ENCODE assay signal across 15 mouse cellular contexts in genomic region chr11:101610445-101610844, GRCm38 (mm10). TPM values are rescaled to one million over a fixed set of nuclear protein-coding genes. Genes with fewer than 3 reads are reported as not detected.
DNase-seq lines count a peak whose midpoint lies in the region; ATAC-seq lines count a peak whose summit lies in the region.
"Had no signal": no experiment of that assay in that cellular context is flagged by ENCODE, and none has a peak within 500 bp of the region (broad histone marks: within the 10 kb centered on the region; RNA-seq: fewer than 3 reads in every experiment).

No protein-coding gene starts in this region.

- H3K4me3 ChIP-seq in kidney, embryonic 14.5 days (ENCODE audit: low read length), result no peak overlapping the region
- H3K4me3 ChIP-seq in neural tube, embryonic 15.5 days (replicated peaks), result no peak overlapping the region
- H3K4me3 ChIP-seq: forebrain, embryonic 12.5 days; gastrocnemius, adult 2 months; hindbrain, embryonic 15.5 days; limb, embryonic 13.5 days had no signal

- H3K4me1 ChIP-seq in kidney, embryonic 14.5 days (ENCODE audit: control insufficient read depth, insufficient read depth, low read length), result no peaks in the 10 kb centered on the region
- no peaks in the 10 kb centered on the region for H3K4me1 ChIP-seq in neural tube, embryonic 15.5 days
- H3K4me1 ChIP-seq: hindbrain, embryonic 15.5 days had no signal

- H3K36me3 ChIP-seq in kidney, embryonic 14.5 days (ENCODE audit: control insufficient read depth, insufficient read depth, low read length), result no peaks in the 10 kb centered on the region
- no peaks in the 10 kb centered on the region for H3K36me3 ChIP-seq in neural tube, embryonic 15.5 days
- H3K36me3 ChIP-seq: forebrain, embryonic 12.5 days; hindbrain, embryonic 15.5 days; limb, embryonic 13.5 days had no signal

- DNase-seq in kidney, postnatal 4 days, result no peak
- peak; percentile 36 for DNase-seq in MN1 (ENCODE audit: low spot score)
- no peak for DNase-seq in left cerebral cortex, postnatal 36 days (ENCODE audit: low spot score in 2 of 2)
- no peak for DNase-seq in cerebellum, adult 9-11 months
- DNase-seq: gastrocnemius, adult 2 months; kidney, postnatal 25 days had no signal

- WGBS in kidney, embryonic 14.5 days, result 38% methylated on average over 11 of the region's 11 CpGs
- WGBS in neural tube, embryonic 15.5 days, result 46% methylated on average over 11 of the region's 11 CpGs

- no peak for ATAC-seq in kidney, embryonic 14.5 days (ENCODE audit: low FRiP score, low TSS enrichment)
- ATAC-seq in granulocyte monocyte progenitor cell, adult 5-6 weeks (replicated peaks; ENCODE audit: poor library complexity, severe bottlenecking), result peak; percentile 94
- ATAC-seq in megakaryocyte progenitor cell, adult 5-6 weeks (replicated peaks; ENCODE audit: poor library complexity), result peak; percentile 76
- ATAC-seq in neural tube, embryonic 15.5 days (ENCODE audit: low FRiP score), result no peak

- intact Hi-C loops in left cerebral cortex, postnatal 36 days (cut with DNase I), result no loop called here

- no peaks in the 10 kb centered on the region for H3K27me3 ChIP-seq in kidney, embryonic 14.5 days (ENCODE audit: control insufficient read depth, insufficient read depth, low read length)
- H3K27me3 ChIP-seq in neural tube, embryonic 15.5 days (replicated peaks), result no peaks in the 10 kb centered on the region
- H3K27me3 ChIP-seq: forebrain, embryonic 12.5 days; hindbrain, embryonic 15.5 days; limb, embryonic 13.5 days had no signal

- no peak overlapping the region for H3K9ac ChIP-seq in kidney, embryonic 14.5 days (ENCODE audit: low read depth, low read length)
- H3K9ac ChIP-seq in neural tube, embryonic 15.5 days (replicated peaks), result no peak overlapping the region
- H3K9ac ChIP-seq: forebrain, embryonic 12.5 days; hindbrain, embryonic 15.5 days; limb, embryonic 13.5 days had no signal

- peak overlapping the region; percentile 25; the same call in 1 of the 2 replicates for H3K4me2 ChIP-seq in kidney, embryonic 14.5 days (replicated peaks; ENCODE audit: low read depth, low read length)
- no peak overlapping the region for H3K4me2 ChIP-seq in neural tube, embryonic 15.5 days
- H3K4me2 ChIP-seq: forebrain, embryonic 12.5 days; hindbrain, embryonic 15.5 days; limb, embryonic 13.5 days had no signal

- no peak overlapping the region for H3K27ac ChIP-seq in kidney, embryonic 14.5 days (ENCODE audit: low read depth, low read length)
- H3K27ac ChIP-seq in neural tube, embryonic 15.5 days (replicated peaks), result no peak overlapping the region
- H3K27ac ChIP-seq: forebrain, embryonic 12.5 days; gastrocnemius, adult 2 months; hindbrain, embryonic 15.5 days; limb, embryonic 13.5 days; macrophage had no signal

- H3K9me3 ChIP-seq in kidney, embryonic 14.5 days (ENCODE audit: control insufficient read depth, low read length), result no peaks in the 10 kb centered on the region
- no peaks in the 10 kb centered on the region for H3K9me3 ChIP-seq in neural tube, embryonic 15.5 days (replicated peaks)
- H3K9me3 ChIP-seq: forebrain, embryonic 12.5 days; hindbrain, embryonic 15.5 days; limb, embryonic 13.5 days had no signal

RNA-seq across cellular contexts. Expression of gene Gm11634, which starts 11.4 kb away (rescaled TPM):
- not detected in 2 replicates for polyA plus RNA-seq in kidney, embryonic 14.5 days (2014; fragmentation: Nextera tagmentation; extraction: Ambion mirVana)
- total RNA-seq in granulocyte monocyte progenitor cell, adult 5-6 weeks (2014; fragmentation: Nextera tagmentation), result not detected in 2 replicates
- total RNA-seq in granulocyte monocyte progenitor cell, adult 5-6 weeks (2017), result not detected in 2 replicates
- not detected in 2 replicates for total RNA-seq in megakaryocyte progenitor cell, adult 5-6 weeks (2015)
- not detected in 2 replicates for total RNA-seq in megakaryocyte progenitor cell, adult 5-6 weeks (2017)
- not detected for total RNA-seq in left cerebral cortex, postnatal 36 days (2021)
- polyA plus RNA-seq in neural tube, embryonic 15.5 days (2015; fragmentation: Nextera tagmentation; extraction: Ambion mirVana), result not detected in 2 replicates
- total RNA-seq: gastrocnemius, adult 2 months had no signal
- polyA plus RNA-seq: forebrain, embryonic 12.5 days; hindbrain, embryonic 15.5 days; limb, embryonic 13.5 days; macrophage; small intestine, adult 2 months had no signal

RNA-seq across cellular contexts. Expression of gene Rdm1, which starts 16.6 kb away (rescaled TPM):
- 31.6 and 35.8 TPM in 2 replicates for polyA plus RNA-seq in kidney, embryonic 14.5 days (2014; fragmentation: Nextera tagmentation; extraction: Ambion mirVana)
- 6.4 and 28.8 TPM in 2 replicates for total RNA-seq in granulocyte monocyte progenitor cell, adult 5-6 weeks (2014; fragmentation: Nextera tagmentation)
- total RNA-seq in granulocyte monocyte progenitor cell, adult 5-6 weeks (2017), result 6.2 and 17.0 TPM in 2 replicates
- 9.8 and 12.7 TPM in 2 replicates for total RNA-seq in megakaryocyte progenitor cell, adult 5-6 weeks (2015)
- total RNA-seq in megakaryocyte progenitor cell, adult 5-6 weeks (2017), result 13.2 and 13.7 TPM in 2 replicates
- 1 to 10 TPM; 6.0 to 6.5 TPM for total RNA-seq in left cerebral cortex, postnatal 36 days (2021)
- 14.1 and 19.8 TPM in 2 replicates for polyA plus RNA-seq in neural tube, embryonic 15.5 days (2015; fragmentation: Nextera tagmentation; extraction: Ambion mirVana)

RNA-seq across cellular contexts. Expression of gene Tmem106a, which starts 28.4 kb away (rescaled TPM):
- polyA plus RNA-seq in kidney, embryonic 14.5 days (2014; fragmentation: Nextera tagmentation; extraction: Ambion mirVana), result 3.8 and 4.8 TPM in 2 replicates
- total RNA-seq in granulocyte monocyte progenitor cell, adult 5-6 weeks (2014; fragmentation: Nextera tagmentation), result 4.3 and 6.3 TPM in 2 replicates
- total RNA-seq in granulocyte monocyte progenitor cell, adult 5-6 weeks (2017), result 0.78 and 1.4 TPM in 2 replicates
- 2.7 and 3.7 TPM in 2 replicates for total RNA-seq in megakaryocyte progenitor cell, adult 5-6 weeks (2015)
- 1.2 and 5.0 TPM in 2 replicates for total RNA-seq in megakaryocyte progenitor cell, adult 5-6 weeks (2017)
- total RNA-seq in left cerebral cortex, postnatal 36 days (2021), result 1 to 10 TPM; 1.2 to 1.6 TPM
- polyA plus RNA-seq in neural tube, embryonic 15.5 days (2015; fragmentation: Nextera tagmentation; extraction: Ambion mirVana), result 4.4 and 5.9 TPM in 2 replicates

RNA-seq across cellular contexts. Expression of gene Arl4d, which starts 54.9 kb away (rescaled TPM):
- 2.4 and 2.8 TPM in 2 replicates for polyA plus RNA-seq in kidney, embryonic 14.5 days (2014; fragmentation: Nextera tagmentation; extraction: Ambion mirVana)
- 1.1 TPM in 1 of 2 replicates, not detected in the other for total RNA-seq in granulocyte monocyte progenitor cell, adult 5-6 weeks (2014; fragmentation: Nextera tagmentation)
- 0.34 and 0.77 TPM in 2 replicates for total RNA-seq in granulocyte monocyte progenitor cell, adult 5-6 weeks (2017)
- 1.1 and 1.9 TPM in 2 replicates for total RNA-seq in megakaryocyte progenitor cell, adult 5-6 weeks (2015)
- 0.75 and 1.0 TPM in 2 replicates for total RNA-seq in megakaryocyte progenitor cell, adult 5-6 weeks (2017)
- total RNA-seq in left cerebral cortex, postnatal 36 days (2021), result 10 to 100 TPM; 18.3 to 38.8 TPM
- 8.1 and 9.1 TPM in 2 replicates for polyA plus RNA-seq in neural tube, embryonic 15.5 days (2015; fragmentation: Nextera tagmentation; extraction: Ambion mirVana)

RNA-seq across cellular contexts. Expression of gene Nbr1, which starts 58.5 kb away (rescaled TPM):
- 30.8 and 63.9 TPM in 2 replicates for polyA plus RNA-seq in kidney, embryonic 14.5 days (2014; fragmentation: Nextera tagmentation; extraction: Ambion mirVana)
- total RNA-seq in granulocyte monocyte progenitor cell, adult 5-6 weeks (2014; fragmentation: Nextera tagmentation), result 33.2 and 45.0 TPM in 2 replicates
- total RNA-seq in granulocyte monocyte progenitor cell, adult 5-6 weeks (2017), result 38.6 and 41.4 TPM in 2 replicates
- total RNA-seq in megakaryocyte progenitor cell, adult 5-6 weeks (2015), result 28.1 and 33.7 TPM in 2 replicates
- 40.9 and 46.7 TPM in 2 replicates for total RNA-seq in megakaryocyte progenitor cell, adult 5-6 weeks (2017)
- 100 to 1,000 TPM; 131 to 145 TPM for total RNA-seq in left cerebral cortex, postnatal 36 days (2021)
- 78.7 and 80.3 TPM in 2 replicates for polyA plus RNA-seq in neural tube, embryonic 15.5 days (2015; fragmentation: Nextera tagmentation; extraction: Ambion mirVana)

Comparison
In these comparisons a context has a peak if more than half of its experiments do, and no peak if none do; other contexts are left out.
1. ATAC-seq: peak in granulocyte monocyte progenitor cell, adult 5-6 weeks (single experiment) and megakaryocyte progenitor cell, adult 5-6 weeks (single experiment); none in kidney, embryonic 14.5 days (single experiment) and neural tube, embryonic 15.5 days (single experiment).